Mouse (Mus musculus) heart, postnatal 0 days (tissue): Measurements from ENCODE around the gene Rab4b. TPM values are rescaled to one million over a fixed set of nuclear protein-coding genes. Genes with fewer than 3 reads are reported as not detected.

ENCODE experiments used
- ATAC-seq: fragments of 200-750 bp; cut with Nextera tagmentation; 2 replicates; pipeline ENCODE4 v1.8.0; 2017; ENCODE audit warnings: low read depth, moderate number of reproducible peaks, moderate library complexity; ENCODE audit not compliant: insufficient read depth
- DNase-seq: peaks from one replicate; pipeline ENCODE4 v3.0.0-alpha.2; 2016; ENCODE audit warnings: low spot score
- H3K27ac ChIP-seq: fragments of 300-500 bp; sonication (generic); 2 replicates; pipeline ENCODE4 v1.5.1; 2014; ENCODE audit warnings: low read depth, mild to moderate bottlenecking
- H3K27me3 ChIP-seq: fragments of 300-500 bp; sonication (generic); 2 replicates; pipeline ENCODE4 v1.6.1; 2014; ENCODE audit warnings: low read length, mixed read lengths; ENCODE audit not compliant: control insufficient read depth, insufficient read depth
- H3K36me3 ChIP-seq: fragments of 300-500 bp; sonication (generic); replicated peaks from 2 replicates; pipeline ENCODE4 v1.6.1; 2014; ENCODE audit warnings: low read length, mixed read lengths; ENCODE audit not compliant: control insufficient read depth, insufficient read depth
- H3K4me1 ChIP-seq: fragments of 300-500 bp; sonication (generic); 2 replicates; pipeline ENCODE4 v1.6.1; 2014; ENCODE audit warnings: antibody characterized with exemption; ENCODE audit not compliant: control insufficient read depth, insufficient read depth
- H3K4me2 ChIP-seq: fragments of 300-500 bp; sonication (generic); 2 replicates; pipeline ENCODE4 v1.6.1; 2014; ENCODE audit warnings: low read depth, mild to moderate bottlenecking, low read length, moderate library complexity
- H3K4me3 ChIP-seq: fragments of 300-500 bp; sonication (generic); 2 replicates; pipeline ENCODE4 v1.5.1; 2014; ENCODE audit warnings: low read depth, low read length
- H3K9ac ChIP-seq: fragments of 300-500 bp; sonication (generic); replicated peaks from 2 replicates; pipeline ENCODE4 v1.6.1; 2014; ENCODE audit warnings: low read depth, low read length, mixed read lengths
- H3K9me3 ChIP-seq: fragments of 300-500 bp; sonication (generic); replicated peaks from 2 replicates; pipeline ENCODE4 v1.6.1; 2016; ENCODE audit warnings: low read length; ENCODE audit not compliant: control insufficient read depth
- CTCF ChIP-seq: IDR thresholded peaks from 2 replicates; pipeline ENCODE4 v1.5.1; 2016; ENCODE audit warnings: antibody characterized with exemption, control low read depth, low read depth
- EP300 ChIP-seq: IDR thresholded peaks from 2 replicates; pipeline ENCODE4 v1.6.1; 2016; ENCODE audit warnings: antibody characterized with exemption, low read depth
- WGBS: fragments of 180-500 bp; shearing (Covaris S2); extraction: QIAGEN DNeasy Blood & Tissue Kit; methylation state at CpG from one replicate; pipeline ENCODE4 v1.1.7; 2014; 5-methylcytosine and 5-hydroxymethylcytosine counted together
- polyA plus RNA-seq: library from polyadenylated mRNA; unstranded; fragments of >200 nt; fragmentation: Nextera tagmentation; extraction: Ambion mirVana; gene quantifications from 2 replicates; pipeline ENCODE4 v1.2.1, GENCODE M21; 2015
- total RNA-seq: library from RNA; depleted of rRNA; stranded (reverse); fragments of >200 nt; gene quantifications from 2 replicates; pipeline ENCODE4 v1.2.3, GENCODE M21; 2014; ENCODE audit warnings: low replicate concordance; rRNA removed

Rab4b gene
- total RNA-seq = 42.5 and 74.2 TPM in 2 replicates
- polyA plus RNA-seq = 44.4 and 45.9 TPM in 2 replicates

GRCm38 (mm10) chr7:27178324-27179216 lies at the start of gene Rab4b:
Gene Rab4b, minus strand, starts transcription at chr7:27178896.
- peak; percentile 99 for DNase-seq
- peaks cover 12% of the 10 kb centered on the region for H3K4me1 ChIP-seq
- no peaks in the 10 kb centered on the region for H3K27me3 ChIP-seq
- peak; percentile 59 for TF ChIP-seq CTCF
- peak; percentile 81 for TF ChIP-seq EP300
- H3K4me2 ChIP-seq = peak within 1 kb of the TSS; percentile 59
- H3K9ac ChIP-seq = peak within 1 kb of the TSS; percentile 62
- H3K36me3 ChIP-seq = peaks cover 9% of the 10 kb centered on the region
- H3K4me3 ChIP-seq = peak within 1 kb of the TSS; percentile 80
- H3K27ac ChIP-seq = peak within 1 kb of the TSS; percentile 94
- H3K9me3 ChIP-seq = no peaks in the 10 kb centered on the region
- WGBS = under 1% methylated on average over 52 of the region's 53 CpGs
- peak; percentile 97 for ATAC-seq

- H3K27me3 ChIP-seq = no peaks in the 10 kb centered on the region
- under 1% methylated on average over 49 of the region's 49 CpGs for WGBS
- peak within 1 kb of the TSS; percentile 84 for H3K27ac ChIP-seq
- peaks cover 22% of the 10 kb centered on the region for H3K4me1 ChIP-seq
- peak; percentile 85 for ATAC-seq
- H3K9me3 ChIP-seq = no peaks in the 10 kb centered on the region
- TF ChIP-seq EP300 (no peak; the same call in 1 of the 2 replicates), CTCF (no peak; the same call in 1 of the 2 replicates)
- DNase-seq = peak; percentile 93
- H3K4me3 ChIP-seq = peak within 1 kb of the TSS; percentile 73
- no peaks in the 10 kb centered on the region for H3K36me3 ChIP-seq
- peak within 1 kb of the TSS; percentile 75 for H3K9ac ChIP-seq
- H3K4me2 ChIP-seq = peak within 1 kb of the TSS; percentile 79
Measured at GRCm38 (mm10) chr7:27228281-27228821, 49.7 kb upstream of the Rab4b start, which contains the start of gene Itpkc. Gene Itpkc, minus strand, starts transcription at chr7:27228661.

GRCm38 (mm10) chr7:27227676-27228075 lies 49.0 kb upstream of the Rab4b start:
- DNase-seq (no peak), ATAC-seq (no peak; the same call in 1 of the 2 replicates)
- Histone ChIP-seq H3K27ac (peak overlapping the region; percentile 84), H3K9ac (peak overlapping the region; percentile 75), H3K4me2 (peak overlapping the region; percentile 79), H3K9me3 (no peaks in the 10 kb centered on the region), H3K4me1 (peaks cover 20% of the 10 kb centered on the region), H3K36me3 (no peaks in the 10 kb centered on the region), H3K27me3 (no peaks in the 10 kb centered on the region), H3K4me3 (peak overlapping the region; percentile 73)
- 2% methylated on average over 10 of the region's 10 CpGs for WGBS
- TF ChIP-seq EP300 = no peak

GRCm38 (mm10) chr7:27227276-27227675 lies 48.6 kb upstream of the Rab4b start:
- WGBS = 37% methylated on average over 9 of the region's 9 CpGs
- Histone ChIP-seq H3K9me3 (no peaks in the 10 kb centered on the region), H3K27ac (no peak overlapping the region), H3K27me3 (no peaks in the 10 kb centered on the region), H3K4me2 (peak overlapping the region; percentile 79), H3K4me1 (peaks cover 17% of the 10 kb centered on the region), H3K9ac (peak overlapping the region; percentile 75; the same call in 1 of the 2 replicates), H3K4me3 (peak overlapping the region; percentile 73), H3K36me3 (no peaks in the 10 kb centered on the region)
- DNase-seq (no peak), ATAC-seq (no peak)
- no peak for TF ChIP-seq EP300
- TF ChIP-seq CTCF = no peak

GRCm38 (mm10) chr7:27224877-27225575 lies 46.3 kb upstream of the Rab4b start:
- H3K27me3 ChIP-seq = no peaks in the 10 kb centered on the region
- peaks cover 16% of the 10 kb centered on the region for H3K4me1 ChIP-seq
- no peak overlapping the region for H3K27ac ChIP-seq
- no peak for TF ChIP-seq CTCF
- TF ChIP-seq EP300 = no peak
- DNase-seq = no peak
- WGBS = 79% methylated on average over 11 of the region's 11 CpGs
- peak overlapping the region; percentile 30; the same call in 1 of the 2 replicates for H3K9ac ChIP-seq
- no peak overlapping the region for H3K4me3 ChIP-seq
- 0 out of 2 replicates have a peak, but pooled peaks cover 1% of the 10 kb centered on the region for H3K36me3 ChIP-seq
- ATAC-seq = no peak
- H3K4me2 ChIP-seq = no peak overlapping the region
- H3K9me3 ChIP-seq = no peaks in the 10 kb centered on the region
